Mouse (Mus musculus): ENCODE data around the gene Kcnh6.

DNA sequence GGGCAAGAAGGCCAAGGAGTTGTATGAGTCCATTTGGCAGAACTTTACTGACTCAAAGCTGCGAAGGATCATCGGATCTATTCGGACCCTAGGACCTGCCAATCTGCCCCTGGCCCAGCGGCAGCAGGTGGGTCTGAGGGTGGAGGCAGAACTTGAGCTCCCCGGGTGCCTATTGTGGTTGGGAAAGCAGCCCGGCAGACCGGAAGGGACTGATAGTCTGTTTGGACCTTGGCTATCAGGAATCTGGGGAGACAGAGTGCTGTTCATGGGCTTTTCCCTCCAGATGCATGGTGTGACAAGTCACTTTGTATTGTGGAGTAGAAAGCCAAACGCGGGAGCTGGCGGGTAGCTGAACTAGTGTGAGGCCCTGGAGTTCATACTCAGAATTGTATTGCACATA lies 39.0 kb upstream of the Kcnh6 start:
- TF ChIP-seq CTCF (IDR thresholded peaks at IDR 0.05; ENCODE audit: low read depth), result no peak
- no peak for TF ChIP-seq EP300 (IDR thresholded peaks at IDR 0.05; ENCODE audit: low read depth)

Measured in heart, postnatal 0 days (tissue).